Mouse (Mus musculus) heart, embryonic 10.5 days (tissue): ENCODE measurements around the gene Pdia6. TPM values are rescaled to one million over a fixed set of nuclear protein-coding genes. Genes with fewer than 3 reads are reported as not detected.

ENCODE experiments used
- DNase-seq: peaks from one replicate; pipeline ENCODE4 v3.0.0-alpha.2; 2017; ENCODE audit warnings: low spot score
- H3K27ac ChIP-seq: fragments of 300-500 bp; sonication (generic); 2 replicates; pipeline ENCODE4 v1.5.1; 2016; ENCODE audit warnings: mild to moderate bottlenecking
- H3K27me3 ChIP-seq: fragments of 300-500 bp; sonication (generic); 2 replicates; pipeline ENCODE4 v1.6.1; 2016; ENCODE audit warnings: mild to moderate bottlenecking; ENCODE audit not compliant: poor library complexity, insufficient read depth, severe bottlenecking
- H3K36me3 ChIP-seq: fragments of 300-500 bp; sonication (generic); 2 replicates; pipeline ENCODE4 v1.6.1; 2016; ENCODE audit warnings: mild to moderate bottlenecking, moderate library complexity
- H3K4me1 ChIP-seq: fragments of 300-500 bp; sonication (generic); 2 replicates; pipeline ENCODE4 v1.6.1; 2016; ENCODE audit warnings: mild to moderate bottlenecking
- H3K4me3 ChIP-seq: fragments of 300-500 bp; sonication (generic); 2 replicates; pipeline ENCODE4 v1.5.1; 2016; ENCODE audit warnings: mild to moderate bottlenecking, moderate library complexity
- H3K9me3 ChIP-seq: fragments of 300-500 bp; sonication (generic); 2 replicates; pipeline ENCODE4 v1.6.1; 2016; ENCODE audit warnings: mild to moderate bottlenecking, moderate library complexity
- whole genome bisulfite sequencing: fragments of 180-500 bp; shearing (Covaris S2); methylation state at CpG from one replicate; pipeline ENCODE4 v1.1.7; 2016; 5-methylcytosine and 5-hydroxymethylcytosine counted together
- polyA plus RNA-seq: library from polyadenylated mRNA; unstranded; fragments of >200 nt; fragmentation: Nextera tagmentation; extraction: Ambion mirVana; gene quantifications from 2 replicates; pipeline ENCODE4 v1.2.1, GENCODE M21; 2016

The Pdia6 gene
- polyA plus RNA-seq, 1 experiment from 2014 or later = 738 TPM

- Histone ChIP-seq H3K9me3 (no peaks in the 10 kb centered on the region), H3K4me1 (peaks cover 9% of the 10 kb centered on the region; the same call in 1 of the 2 replicates), H3K36me3 (peaks cover 94% of the 10 kb centered on the region), H3K27ac (no peak overlapping the region), H3K4me3 (no peak overlapping the region), H3K27me3 (no peaks in the 10 kb centered on the region)
- DNase-seq = no peak
- 85% methylated on average over 7 of the region's 7 CpGs for WGBS
These were observed 7.5 kb downstream of the Pdia6 start for GRCm38 (mm10) chr12:17273841-17274240.

DNA sequence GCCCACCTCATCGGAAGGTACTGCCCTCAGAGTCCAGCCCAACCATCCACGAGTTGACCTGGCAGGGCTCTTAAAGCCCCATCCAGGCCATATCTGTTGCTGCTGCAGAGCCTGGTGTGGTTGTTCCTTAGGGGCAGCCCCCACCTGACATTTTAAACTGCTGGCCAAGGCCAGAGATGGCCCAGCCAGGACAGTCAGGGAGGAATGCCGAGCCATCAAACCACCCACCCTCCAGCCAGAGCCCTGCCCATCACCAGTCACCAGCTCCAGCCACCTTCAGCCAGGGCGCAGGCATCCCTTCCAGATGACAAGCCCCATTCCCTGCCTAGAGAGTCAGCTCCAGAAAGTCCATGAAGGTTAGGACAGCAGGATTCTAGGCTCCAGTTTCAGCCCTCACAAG, 22.2 kb downstream of the Pdia6 start:
- peaks cover 32% of the 10 kb centered on the region for H3K36me3 ChIP-seq
- WGBS = 56% methylated on average over 4 of the region's 4 CpGs
- DNase-seq = no peak
- H3K9me3 ChIP-seq = no peaks in the 10 kb centered on the region
- no peak overlapping the region for H3K27ac ChIP-seq
- peaks cover 10% of the 10 kb centered on the region for H3K4me1 ChIP-seq
- H3K27me3 ChIP-seq = no peaks in the 10 kb centered on the region
- H3K4me3 ChIP-seq = no peak overlapping the region

- H3K27me3 ChIP-seq = no peaks in the 10 kb centered on the region
- peaks cover 26% of the 10 kb centered on the region for H3K36me3 ChIP-seq
- WGBS = 64% methylated on average over 2 of the region's 2 CpGs
- H3K4me3 ChIP-seq = no peak overlapping the region
- H3K27ac ChIP-seq = no peak overlapping the region
- no peaks in the 10 kb centered on the region for H3K9me3 ChIP-seq
- H3K4me1 ChIP-seq = peaks cover 10% of the 10 kb centered on the region
- DNase-seq = no peak
These were observed 22.7 kb downstream of the Pdia6 start for GRCm38 (mm10) chr12:17289060-17289459.

DNA sequence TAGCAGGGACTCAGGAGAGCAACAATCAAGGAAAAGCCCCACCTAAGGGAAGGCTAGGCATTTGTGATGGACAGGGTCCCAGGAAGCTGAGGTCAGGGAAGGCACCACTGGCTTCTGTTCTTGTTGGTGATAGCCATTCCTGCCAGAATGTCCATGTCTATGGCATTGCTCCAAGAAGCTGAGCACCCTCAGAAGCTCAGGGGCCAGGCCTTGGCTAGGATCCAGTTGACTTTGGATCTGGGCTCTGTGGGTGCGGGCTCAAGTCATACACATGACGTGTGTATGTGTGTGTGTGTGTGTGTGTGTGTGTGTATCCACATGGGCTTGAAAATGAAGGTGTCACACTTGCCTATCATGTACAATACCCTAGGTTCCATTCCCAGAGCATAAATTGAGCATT, 23.6 kb downstream of the Pdia6 start:
- Histone ChIP-seq H3K27me3 (no peaks in the 10 kb centered on the region), H3K9me3 (no peaks in the 10 kb centered on the region), H3K4me1 (peaks cover 10% of the 10 kb centered on the region), H3K4me3 (no peak overlapping the region), H3K36me3 (peaks cover 17% of the 10 kb centered on the region), H3K27ac (no peak overlapping the region)
- DNase-seq = no peak
- 80% methylated on average over 2 of the region's 2 CpGs for WGBS

DNA sequence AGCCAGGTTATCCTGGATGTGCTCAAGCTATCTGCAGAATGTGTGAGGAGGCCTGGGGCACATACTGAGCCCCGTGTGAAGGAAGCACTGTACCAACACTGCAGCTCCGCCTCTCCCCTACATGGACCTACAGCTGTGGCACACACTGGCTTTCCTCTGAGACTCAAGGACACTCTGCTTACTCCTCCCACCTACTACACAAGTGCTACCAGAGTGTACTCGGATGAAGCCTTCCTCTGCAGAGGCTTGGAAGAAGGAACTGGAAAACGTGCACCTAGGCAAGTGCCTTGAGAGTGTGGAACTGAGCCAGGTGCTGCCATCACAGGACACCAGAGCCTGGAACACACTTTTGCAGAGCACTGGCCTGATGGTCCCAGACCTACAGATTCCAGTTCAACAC, 24.2 kb downstream of the Pdia6 start:
- Histone ChIP-seq H3K4me1 (peaks cover 10% of the 10 kb centered on the region), H3K27ac (no peak overlapping the region), H3K4me3 (no peak overlapping the region), H3K36me3 (peaks cover 11% of the 10 kb centered on the region), H3K9me3 (no peaks in the 10 kb centered on the region), H3K27me3 (no peaks in the 10 kb centered on the region)
- 65% methylated on average over 4 of the region's 4 CpGs for WGBS
- DNase-seq = no peak

DNA sequence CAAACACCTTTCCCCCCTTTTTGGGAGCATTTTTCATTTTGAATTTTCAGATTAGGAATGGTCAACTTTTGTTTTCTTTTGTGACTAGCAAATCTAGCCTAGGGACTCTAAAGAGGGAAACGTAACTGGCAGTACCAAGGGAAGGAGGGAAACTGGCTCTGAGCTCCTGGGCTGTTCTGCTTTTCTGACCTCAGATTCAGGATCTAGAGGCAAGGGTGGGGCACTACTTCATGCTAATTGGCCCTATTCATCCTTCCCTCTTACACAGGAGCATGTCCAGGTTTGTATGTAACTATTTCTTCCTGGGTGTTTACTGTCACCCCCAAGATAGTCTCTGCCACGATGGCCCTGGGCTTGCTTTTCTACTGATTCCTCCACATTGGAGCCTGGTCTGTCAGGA, 30.6 kb downstream of the Pdia6 start:
- no peaks in the 10 kb centered on the region for H3K4me1 ChIP-seq
- H3K27me3 ChIP-seq = 0 out of 2 replicates have a peak, but pooled peaks cover 6% of the 10 kb centered on the region
- H3K36me3 ChIP-seq = no peaks in the 10 kb centered on the region
- 73% methylated on average over 2 of the region's 2 CpGs for WGBS
- no peak for DNase-seq
- no peak overlapping the region for H3K4me3 ChIP-seq
- no peaks in the 10 kb centered on the region for H3K9me3 ChIP-seq
- no peak overlapping the region for H3K27ac ChIP-seq

- Histone ChIP-seq H3K9me3 (no peaks in the 10 kb centered on the region), H3K36me3 (no peaks in the 10 kb centered on the region), H3K4me1 (0 out of 2 replicates have a peak, but pooled peaks cover 4% of the 10 kb centered on the region), H3K4me3 (no peak overlapping the region), H3K27ac (no peak overlapping the region), H3K27me3 (0 out of 2 replicates have a peak, but pooled peaks cover 6% of the 10 kb centered on the region)
- DNase-seq = no peak
- 74% methylated on average over 1 of the region's 1 CpGs for WGBS
These were observed 33.6 kb downstream of the Pdia6 start for GRCm38 (mm10) chr12:17299902-17300301.

GRCm38 (mm10) chr12:17305445-17305844, 39.1 kb downstream of the Pdia6 start:
- no peak overlapping the region for H3K27ac ChIP-seq
- H3K36me3 ChIP-seq = no peaks in the 10 kb centered on the region
- 0 out of 2 replicates have a peak, but pooled peaks cover 4% of the 10 kb centered on the region for H3K4me1 ChIP-seq
- H3K27me3 ChIP-seq = no peaks in the 10 kb centered on the region
- DNase-seq = no peak
- no peaks in the 10 kb centered on the region for H3K9me3 ChIP-seq
- no peak overlapping the region for H3K4me3 ChIP-seq
- 85% methylated on average over 7 of the region's 7 CpGs for WGBS

DNA sequence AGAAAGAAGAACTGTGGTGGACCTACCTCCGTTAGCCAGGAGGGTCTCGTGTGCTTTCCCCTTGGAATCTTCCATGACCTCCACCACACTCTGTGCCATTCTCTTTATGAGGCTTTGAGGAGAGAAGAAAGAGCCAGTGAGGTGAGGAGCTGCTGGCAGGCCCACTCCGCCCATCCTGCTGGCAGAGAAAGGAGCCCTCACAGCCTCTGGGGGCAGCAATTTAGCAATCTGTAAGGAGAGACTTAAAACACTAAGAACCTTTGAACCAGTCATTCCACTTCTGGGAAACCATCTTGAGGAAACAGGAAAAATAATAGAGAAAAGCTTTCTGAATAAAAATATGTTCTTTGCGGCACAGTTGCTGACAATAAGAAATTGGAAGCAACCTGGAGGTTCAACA, 41.9 kb downstream of the Pdia6 start:
- DNase-seq = no peak
- no peaks in the 10 kb centered on the region for H3K27me3 ChIP-seq
- H3K27ac ChIP-seq = no peak overlapping the region
- no peak overlapping the region for H3K4me3 ChIP-seq
- no peaks in the 10 kb centered on the region for H3K36me3 ChIP-seq
- 0 out of 2 replicates have a peak, but pooled peaks cover 2% of the 10 kb centered on the region for H3K4me1 ChIP-seq
- 68% methylated on average over 4 of the region's 4 CpGs for WGBS
- H3K9me3 ChIP-seq = no peaks in the 10 kb centered on the region

DNA sequence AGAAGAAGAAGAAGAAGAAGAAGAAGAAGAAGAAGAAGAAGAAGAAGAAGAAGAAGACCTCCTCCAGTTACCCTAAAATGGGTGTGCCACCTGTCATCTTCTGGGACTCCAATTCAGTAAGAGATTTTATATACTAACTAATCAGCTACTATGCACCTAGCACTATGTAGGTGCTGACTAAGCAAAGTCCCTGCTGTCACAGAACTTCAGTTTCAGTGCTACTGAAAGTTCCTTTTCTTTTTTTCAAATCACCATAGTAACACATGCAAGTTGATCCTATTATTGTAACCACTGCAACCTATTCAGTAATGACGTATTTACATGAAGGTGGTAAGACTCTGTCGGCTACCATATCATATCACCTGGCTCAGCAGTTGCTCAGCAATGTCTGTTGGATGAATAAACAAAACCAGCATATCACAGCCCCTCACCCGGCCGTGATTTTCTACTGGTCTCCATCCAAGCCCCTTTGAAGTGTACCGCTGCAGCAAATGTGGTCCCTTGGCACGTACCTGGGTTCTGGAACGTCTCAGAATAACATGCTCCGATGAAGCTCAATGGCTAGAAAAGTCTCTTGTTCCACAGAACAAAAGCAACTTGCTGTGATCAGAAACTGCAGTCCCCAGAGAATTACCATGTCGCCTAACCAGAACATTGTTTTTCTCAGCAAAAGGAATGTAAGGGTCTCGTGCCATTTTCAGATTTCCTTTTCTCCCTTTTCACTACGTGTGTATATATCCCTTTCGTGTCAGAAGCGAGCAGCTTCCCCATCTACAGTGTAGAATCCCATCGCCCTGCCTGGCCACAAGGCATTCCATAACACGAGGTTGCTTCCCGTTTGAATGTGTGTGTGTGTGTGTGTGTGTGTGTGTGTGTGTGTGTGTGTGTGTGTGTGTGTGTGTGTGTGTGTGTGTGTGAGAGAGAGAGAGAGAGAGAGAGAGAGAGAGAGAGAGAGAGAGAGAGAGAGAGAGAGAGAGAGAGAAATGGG, 44.8 kb downstream of the Pdia6 start:
- DNase-seq = no peak
- H3K27ac ChIP-seq = no peak overlapping the region
- 67% methylated on average over 16 of the region's 16 CpGs for WGBS
- no peaks in the 10 kb centered on the region for H3K36me3 ChIP-seq
- no peaks in the 10 kb centered on the region for H3K9me3 ChIP-seq
- no peaks in the 10 kb centered on the region for H3K4me1 ChIP-seq
- no peak overlapping the region for H3K4me3 ChIP-seq
- H3K27me3 ChIP-seq = no peaks in the 10 kb centered on the region

GRCm38 (mm10) chr12:17316096-17316495, 49.8 kb downstream of the Pdia6 start:
- WGBS = 87% methylated on average over 5 of the region's 5 CpGs
- DNase-seq = no peak
- Histone ChIP-seq H3K27me3 (no peaks in the 10 kb centered on the region), H3K36me3 (no peaks in the 10 kb centered on the region), H3K9me3 (no peaks in the 10 kb centered on the region), H3K27ac (no peak overlapping the region), H3K4me3 (no peak overlapping the region), H3K4me1 (peaks cover 4% of the 10 kb centered on the region; the same call in 1 of the 2 replicates)

DNA sequence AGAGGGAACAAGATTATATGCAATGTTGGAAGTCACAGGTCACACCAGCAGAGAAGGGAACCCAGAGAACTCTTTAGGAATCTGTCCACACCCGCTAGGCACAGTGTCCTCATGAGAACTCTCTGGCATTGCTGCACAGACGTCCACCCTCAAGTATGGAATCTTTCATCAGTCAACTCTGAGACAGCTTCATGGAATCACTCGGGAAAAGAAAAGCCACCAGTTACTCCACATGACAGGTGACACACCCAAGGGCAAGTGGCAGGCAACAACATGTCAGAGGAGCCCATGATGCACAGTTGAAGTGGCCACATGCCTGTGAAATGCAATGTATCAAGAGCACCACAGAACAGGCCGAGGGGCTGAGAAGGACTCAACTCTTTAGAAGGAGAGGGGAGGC, 51.6 kb downstream of the Pdia6 start:
- Histone ChIP-seq H3K9me3 (no peaks in the 10 kb centered on the region), H3K36me3 (no peaks in the 10 kb centered on the region), H3K27ac (no peak overlapping the region), H3K4me1 (peaks cover 4% of the 10 kb centered on the region; the same call in 1 of the 2 replicates), H3K4me3 (no peak overlapping the region), H3K27me3 (peaks cover 13% of the 10 kb centered on the region)
- DNase-seq = no peak
- WGBS = 49% methylated on average over 4 of the region's 4 CpGs

- H3K9me3 ChIP-seq = no peaks in the 10 kb centered on the region
- H3K4me3 ChIP-seq = no peak overlapping the region
- peaks cover 17% of the 10 kb centered on the region for H3K27me3 ChIP-seq
- H3K36me3 ChIP-seq = no peaks in the 10 kb centered on the region
- DNase-seq = no peak
- peaks cover 4% of the 10 kb centered on the region; the same call in 1 of the 2 replicates for H3K4me1 ChIP-seq
- no peak overlapping the region for H3K27ac ChIP-seq
- WGBS = 71% methylated on average over 3 of the region's 3 CpGs
These were observed 52.1 kb downstream of the Pdia6 start for GRCm38 (mm10) chr12:17318453-17318852.
